ENCODE assay signal across 8 mouse cellular contexts in genomic region chr8:45438899-45439535, GRCm38 (mm10). TPM values are rescaled to one million over a fixed set of nuclear protein-coding genes. Genes with fewer than 3 reads are reported as not detected.
DNase-seq lines count a peak whose midpoint lies in the region; ATAC-seq and TF ChIP-seq lines count a peak whose summit lies in the region.

No protein-coding gene starts in this region.

- TF ChIP-seq CTCF in hindbrain, postnatal 0 days (IDR thresholded peaks at IDR 0.05; ENCODE audit: low read depth), result peak; percentile 90

- H3K36me3 ChIP-seq in hindbrain, embryonic 13.5 days, result no peaks in the 10 kb centered on the region
- H3K36me3 ChIP-seq in hindbrain, embryonic 10.5 days, result no peaks in the 10 kb centered on the region
- no peaks in the 10 kb centered on the region for H3K36me3 ChIP-seq in hindbrain, postnatal 0 days (ENCODE audit: insufficient read depth, low read length)
- H3K36me3 ChIP-seq in neural tube, embryonic 15.5 days, result no peaks in the 10 kb centered on the region
- no peaks in the 10 kb centered on the region for H3K36me3 ChIP-seq in heart, embryonic 10.5 days

- no peaks in the 10 kb centered on the region for H3K4me1 ChIP-seq in hindbrain, embryonic 13.5 days (replicated peaks)
- no peaks in the 10 kb centered on the region for H3K4me1 ChIP-seq in hindbrain, embryonic 10.5 days (replicated peaks)
- no peaks in the 10 kb centered on the region for H3K4me1 ChIP-seq in hindbrain, postnatal 0 days (ENCODE audit: insufficient read depth, low read length)
- H3K4me1 ChIP-seq in neural tube, embryonic 15.5 days, result peaks cover 4% of the 10 kb centered on the region; the same call in 1 of the 2 replicates
- H3K4me1 ChIP-seq in heart, embryonic 10.5 days, result no peaks in the 10 kb centered on the region

- ATAC-seq in hindbrain, embryonic 13.5 days (ENCODE audit: low FRiP score), result peak; percentile 52
- ATAC-seq in hindbrain, postnatal 0 days, result peak; percentile 80
- ATAC-seq in neural tube, embryonic 15.5 days (ENCODE audit: low FRiP score), result peak; percentile 83

- H3K27ac ChIP-seq in hindbrain, embryonic 13.5 days, result no peak overlapping the region
- H3K27ac ChIP-seq in hindbrain, embryonic 10.5 days, result no peak overlapping the region
- no peak overlapping the region for H3K27ac ChIP-seq in hindbrain, postnatal 0 days
- H3K27ac ChIP-seq in neural tube, embryonic 15.5 days (replicated peaks), result no peak overlapping the region; the same call in 1 of the 2 replicates
- H3K27ac ChIP-seq in heart, embryonic 10.5 days, result no peak overlapping the region

- WGBS in hindbrain, embryonic 13.5 days, result 10% methylated on average over 5 of the region's 5 CpGs
- 13% methylated on average over 5 of the region's 5 CpGs for WGBS in hindbrain, embryonic 10.5 days
- 3% methylated on average over 5 of the region's 5 CpGs for WGBS in hindbrain, postnatal 0 days
- 4% methylated on average over 5 of the region's 5 CpGs for WGBS in neural tube, embryonic 15.5 days
- whole genome bisulfite sequencing in heart, embryonic 10.5 days, result 9% methylated on average over 5 of the region's 5 CpGs

- DNase-seq in hindbrain, embryonic 10.5 days (ENCODE audit: low spot score), result no peak
- DNase-seq in 416B (ENCODE audit: low read depth), result peak; percentile 33
- DNase-seq in R1 (ENCODE audit: low read depth, low spot score), result peak; percentile 50
- DNase-seq in hindbrain, postnatal 0 days (ENCODE audit: low spot score), result peak; percentile 84
- no peak for DNase-seq in thymus, postnatal 14 days
- no peak for DNase-seq in heart, embryonic 10.5 days (ENCODE audit: low spot score)

- H3K4me3 ChIP-seq in hindbrain, embryonic 13.5 days, result no peak overlapping the region
- no peak overlapping the region for H3K4me3 ChIP-seq in hindbrain, embryonic 10.5 days
- H3K4me3 ChIP-seq in hindbrain, postnatal 0 days (ENCODE audit: low read length), result no peak overlapping the region
- H3K4me3 ChIP-seq in neural tube, embryonic 15.5 days (replicated peaks), result no peak overlapping the region
- no peak overlapping the region for H3K4me3 ChIP-seq in heart, embryonic 10.5 days

- H3K27me3 ChIP-seq in hindbrain, embryonic 13.5 days, result no peaks in the 10 kb centered on the region
- no peaks in the 10 kb centered on the region for H3K27me3 ChIP-seq in hindbrain, embryonic 10.5 days (ENCODE audit: insufficient read depth, poor library complexity, severe bottlenecking)
- H3K27me3 ChIP-seq in hindbrain, postnatal 0 days (ENCODE audit: insufficient read depth, low read length), result no peaks in the 10 kb centered on the region
- H3K27me3 ChIP-seq in neural tube, embryonic 15.5 days (replicated peaks), result no peaks in the 10 kb centered on the region
- H3K27me3 ChIP-seq in heart, embryonic 10.5 days (ENCODE audit: insufficient read depth, poor library complexity, severe bottlenecking), result no peaks in the 10 kb centered on the region

- no peak overlapping the region; the same call in 1 of the 2 replicates for H3K4me2 ChIP-seq in hindbrain, embryonic 13.5 days
- peak overlapping the region; percentile 33; the same call in 1 of the 2 replicates for H3K4me2 ChIP-seq in hindbrain, postnatal 0 days (ENCODE audit: low read depth, low read length)
- peak overlapping the region; percentile 39 for H3K4me2 ChIP-seq in neural tube, embryonic 15.5 days

- H3K9ac ChIP-seq in hindbrain, embryonic 13.5 days, result no peak overlapping the region
- H3K9ac ChIP-seq in hindbrain, postnatal 0 days (replicated peaks; ENCODE audit: low read length), result no peak overlapping the region
- 0 out of 2 replicates have a peak overlapping the region, but pooled peaks have one; percentile 14 for H3K9ac ChIP-seq in neural tube, embryonic 15.5 days (replicated peaks)

- H3K9me3 ChIP-seq in hindbrain, embryonic 13.5 days, result no peaks in the 10 kb centered on the region
- H3K9me3 ChIP-seq in hindbrain, embryonic 10.5 days, result no peaks in the 10 kb centered on the region
- no peaks in the 10 kb centered on the region for H3K9me3 ChIP-seq in hindbrain, postnatal 0 days (ENCODE audit: low read length)
- no peaks in the 10 kb centered on the region for H3K9me3 ChIP-seq in neural tube, embryonic 15.5 days (replicated peaks)
- no peaks in the 10 kb centered on the region for H3K9me3 ChIP-seq in heart, embryonic 10.5 days

RNA-seq across cellular contexts. Expression of gene Tlr3, which starts 28.1 kb away (rescaled TPM):
- 0.72 and 1.6 TPM in 2 replicates for polyA plus RNA-seq in hindbrain, embryonic 13.5 days (2015; fragmentation: Nextera tagmentation; extraction: Ambion mirVana)
- 0.67 and 0.77 TPM in 2 replicates for polyA plus RNA-seq in hindbrain, embryonic 10.5 days (2016; fragmentation: Nextera tagmentation; extraction: Ambion mirVana)
- total RNA-seq in hindbrain, postnatal 0 days (2014; rRNA removed), result 1.2 and 1.7 TPM in 2 replicates
- 1.5 and 1.7 TPM in 2 replicates for polyA plus RNA-seq in hindbrain, postnatal 0 days (2015; fragmentation: Nextera tagmentation; extraction: Ambion mirVana)
- 0.84 and 1.5 TPM in 2 replicates for polyA plus RNA-seq in neural tube, embryonic 15.5 days (2015; fragmentation: Nextera tagmentation; extraction: Ambion mirVana)
- polyA plus RNA-seq in heart, embryonic 10.5 days (2016; fragmentation: Nextera tagmentation; extraction: Ambion mirVana), result 0.79 and 1.6 TPM in 2 replicates

RNA-seq across cellular contexts. Expression of gene Fam149a, which starts 56.9 kb away (rescaled TPM):
- 6.0 and 6.1 TPM in 2 replicates for polyA plus RNA-seq in hindbrain, embryonic 13.5 days (2015; fragmentation: Nextera tagmentation; extraction: Ambion mirVana)
- polyA plus RNA-seq in hindbrain, embryonic 10.5 days (2016; fragmentation: Nextera tagmentation; extraction: Ambion mirVana), result 9.1 and 9.6 TPM in 2 replicates
- 24.6 and 27.7 TPM in 2 replicates for total RNA-seq in hindbrain, postnatal 0 days (2014; rRNA removed)
- 19.8 and 20.2 TPM in 2 replicates for polyA plus RNA-seq in hindbrain, postnatal 0 days (2015; fragmentation: Nextera tagmentation; extraction: Ambion mirVana)
- polyA plus RNA-seq in neural tube, embryonic 15.5 days (2015; fragmentation: Nextera tagmentation; extraction: Ambion mirVana), result 11.7 and 13.3 TPM in 2 replicates
- polyA plus RNA-seq in heart, embryonic 10.5 days (2016; fragmentation: Nextera tagmentation; extraction: Ambion mirVana), result 7.7 and 8.8 TPM in 2 replicates

Comparison
In these comparisons a context has a peak if more than half of its experiments do, and no peak if none do; other contexts are left out.
1. DNase-seq: peak in 416B (single experiment), R1 (single experiment) and hindbrain, postnatal 0 days (single experiment); none in hindbrain, embryonic 10.5 days (single experiment), thymus, postnatal 14 days (single experiment) and heart, embryonic 10.5 days (single experiment).
2. Peak in every context shown above with its lines, with median percentiles within 50 percentile points of each other: ATAC-seq.